Mouse (Mus musculus): ENCODE results near the gene Baz1b. TPM values are rescaled to one million over a fixed set of nuclear protein-coding genes. Genes with fewer than 3 reads are reported as not detected.

Gene Baz1b
- polyA plus RNA-seq, 1 experiment from 2014 or later = 28.5 TPM

GRCm38 (mm10) chr5:135251079-135251454, 64.0 kb downstream of the Baz1b start, which contains the start of gene Fzd9:
Gene Fzd9 (minus strand): TSS chr5:135251230.
- no peaks in the 10 kb centered on the region for H3K9me3 ChIP-seq (replicated peaks; ENCODE audit: control insufficient read depth, low read length)
- peak within 1 kb of the TSS; percentile 60 for H3K4me3 ChIP-seq (replicated peaks; ENCODE audit: low read length)
- H3K4me1 ChIP-seq (ENCODE audit: control insufficient read depth, insufficient read depth, low read length) = peaks cover 17% of the 10 kb centered on the region
- WGBS = under 1% methylated on average over 51 of the region's 51 CpGs
- peaks cover 4% of the 10 kb centered on the region; the same call in 1 of the 2 replicates for H3K36me3 ChIP-seq (ENCODE audit: control insufficient read depth, insufficient read depth, low read length)
- ATAC-seq (ENCODE audit: insufficient read depth, low FRiP score) = peak; percentile 93
- H3K27ac ChIP-seq (ENCODE audit: low read length) = no peak within 1 kb of the TSS
- H3K9ac ChIP-seq (ENCODE audit: low read length) = peak within 1 kb of the TSS; percentile 65
- peak within 1 kb of the TSS; percentile 99 for H3K4me2 ChIP-seq (ENCODE audit: low read depth, low read length)
- peaks cover 21% of the 10 kb centered on the region for H3K27me3 ChIP-seq (ENCODE audit: control insufficient read depth, insufficient read depth, low read length)

- Histone ChIP-seq H3K27me3 (ENCODE audit: control insufficient read depth, insufficient read depth, low read length) (peaks cover 19% of the 10 kb centered on the region), H3K9me3 (replicated peaks; ENCODE audit: control insufficient read depth, low read length) (no peaks in the 10 kb centered on the region), H3K4me1 (ENCODE audit: control insufficient read depth, insufficient read depth, low read length) (peaks cover 22% of the 10 kb centered on the region), H3K27ac (ENCODE audit: low read length) (no peak overlapping the region), H3K36me3 (ENCODE audit: control insufficient read depth, insufficient read depth, low read length) (no peaks in the 10 kb centered on the region), H3K9ac (ENCODE audit: low read length) (peak overlapping the region; percentile 43; the same call in 1 of the 2 replicates), H3K4me2 (ENCODE audit: low read depth, low read length) (no peak overlapping the region), H3K4me3 (replicated peaks; ENCODE audit: low read length) (no peak overlapping the region)
- no peak for ATAC-seq (ENCODE audit: insufficient read depth, low FRiP score)
- 19% methylated on average over 12 of the region's 12 CpGs for WGBS
Observed at GRCm38 (mm10) chr5:135253741-135254401, 66.8 kb downstream of the Baz1b start.

- no peaks in the 10 kb centered on the region for H3K36me3 ChIP-seq (ENCODE audit: control insufficient read depth, insufficient read depth, low read length)
- H3K27ac ChIP-seq (ENCODE audit: low read length) = no peak overlapping the region
- no peaks in the 10 kb centered on the region for H3K9me3 ChIP-seq (replicated peaks; ENCODE audit: control insufficient read depth, low read length)
- ATAC-seq (ENCODE audit: insufficient read depth, low FRiP score) = no peak
- peaks cover 14% of the 10 kb centered on the region for H3K4me1 ChIP-seq (ENCODE audit: control insufficient read depth, insufficient read depth, low read length)
- H3K27me3 ChIP-seq (ENCODE audit: control insufficient read depth, insufficient read depth, low read length) = no peaks in the 10 kb centered on the region
- no peak overlapping the region for H3K9ac ChIP-seq (ENCODE audit: low read length)
- H3K4me2 ChIP-seq (ENCODE audit: low read depth, low read length) = no peak overlapping the region
- 79% methylated on average over 3 of the region's 3 CpGs for WGBS
- H3K4me3 ChIP-seq (replicated peaks; ENCODE audit: low read length) = no peak overlapping the region
Observed at GRCm38 (mm10) chr5:135256166-135256565, 69.1 kb downstream of the Baz1b start.

GRCm38 (mm10) chr5:135257559-135257958, 70.5 kb downstream of the Baz1b start:
- H3K9ac ChIP-seq (ENCODE audit: low read length) = no peak overlapping the region
- ATAC-seq (ENCODE audit: insufficient read depth, low FRiP score) = no peak
- no peaks in the 10 kb centered on the region for H3K27me3 ChIP-seq (ENCODE audit: control insufficient read depth, insufficient read depth, low read length)
- H3K9me3 ChIP-seq (replicated peaks; ENCODE audit: control insufficient read depth, low read length) = no peaks in the 10 kb centered on the region
- no peak overlapping the region for H3K4me3 ChIP-seq (replicated peaks; ENCODE audit: low read length)
- peaks cover 10% of the 10 kb centered on the region for H3K4me1 ChIP-seq (ENCODE audit: control insufficient read depth, insufficient read depth, low read length)
- no peak overlapping the region for H3K27ac ChIP-seq (ENCODE audit: low read length)
- 84% methylated on average over 12 of the region's 12 CpGs for WGBS
- no peak overlapping the region for H3K4me2 ChIP-seq (ENCODE audit: low read depth, low read length)
- H3K36me3 ChIP-seq (ENCODE audit: control insufficient read depth, insufficient read depth, low read length) = no peaks in the 10 kb centered on the region

- 27% methylated on average over 30 of the region's 30 CpGs for WGBS
- peak overlapping the region; percentile 36 for H3K4me3 ChIP-seq (replicated peaks; ENCODE audit: low read length)
- peak overlapping the region; percentile 53 for H3K4me2 ChIP-seq (ENCODE audit: low read depth, low read length)
- peak overlapping the region; percentile 78 for H3K27ac ChIP-seq (ENCODE audit: low read length)
- H3K9me3 ChIP-seq (replicated peaks; ENCODE audit: control insufficient read depth, low read length) = no peaks in the 10 kb centered on the region
- peaks cover 12% of the 10 kb centered on the region for H3K4me1 ChIP-seq (ENCODE audit: control insufficient read depth, insufficient read depth, low read length)
- no peaks in the 10 kb centered on the region for H3K36me3 ChIP-seq (ENCODE audit: control insufficient read depth, insufficient read depth, low read length)
- H3K27me3 ChIP-seq (ENCODE audit: control insufficient read depth, insufficient read depth, low read length) = no peaks in the 10 kb centered on the region
- no peak for ATAC-seq (ENCODE audit: insufficient read depth, low FRiP score)
- peak overlapping the region; percentile 71 for H3K9ac ChIP-seq (ENCODE audit: low read length)
Observed at GRCm38 (mm10) chr5:135258280-135259150, 71.5 kb downstream of the Baz1b start.

- ATAC-seq (ENCODE audit: insufficient read depth, low FRiP score) = peak; percentile 87; the same call in 1 of the 2 replicates
- Histone ChIP-seq H3K9me3 (replicated peaks; ENCODE audit: control insufficient read depth, low read length) (no peaks in the 10 kb centered on the region), H3K27ac (ENCODE audit: low read length) (peak overlapping the region; percentile 42), H3K4me3 (replicated peaks; ENCODE audit: low read length) (no peak overlapping the region), H3K36me3 (ENCODE audit: control insufficient read depth, insufficient read depth, low read length) (no peaks in the 10 kb centered on the region), H3K9ac (ENCODE audit: low read length) (peak overlapping the region; percentile 17), H3K4me1 (ENCODE audit: control insufficient read depth, insufficient read depth, low read length) (peaks cover 13% of the 10 kb centered on the region), H3K27me3 (ENCODE audit: control insufficient read depth, insufficient read depth, low read length) (no peaks in the 10 kb centered on the region), H3K4me2 (ENCODE audit: low read depth, low read length) (peak overlapping the region; percentile 46)
- WGBS = 11% methylated on average over 17 of the region's 17 CpGs
Observed at GRCm38 (mm10) chr5:135263866-135264503, 76.9 kb downstream of the Baz1b start.

- ATAC-seq (ENCODE audit: insufficient read depth, low FRiP score) = no peak
- Histone ChIP-seq H3K4me1 (ENCODE audit: control insufficient read depth, insufficient read depth, low read length) (peaks cover 13% of the 10 kb centered on the region), H3K9ac (ENCODE audit: low read length) (peak overlapping the region; percentile 17; the same call in 1 of the 2 replicates), H3K27me3 (ENCODE audit: control insufficient read depth, insufficient read depth, low read length) (no peaks in the 10 kb centered on the region), H3K36me3 (ENCODE audit: control insufficient read depth, insufficient read depth, low read length) (no peaks in the 10 kb centered on the region), H3K4me2 (ENCODE audit: low read depth, low read length) (peak overlapping the region; percentile 46; the same call in 1 of the 2 replicates), H3K4me3 (replicated peaks; ENCODE audit: low read length) (no peak overlapping the region), H3K27ac (ENCODE audit: low read length) (peak overlapping the region; percentile 42), H3K9me3 (replicated peaks; ENCODE audit: control insufficient read depth, low read length) (no peaks in the 10 kb centered on the region)
- 41% methylated on average over 9 of the region's 9 CpGs for WGBS
Observed at GRCm38 (mm10) chr5:135264548-135264947, 77.5 kb downstream of the Baz1b start.

- H3K4me1 ChIP-seq (ENCODE audit: control insufficient read depth, insufficient read depth, low read length) = peaks cover 3% of the 10 kb centered on the region
- WGBS = 70% methylated on average over 8 of the region's 8 CpGs
- H3K27ac ChIP-seq (ENCODE audit: low read length) = no peak overlapping the region
- no peak overlapping the region for H3K4me3 ChIP-seq (replicated peaks; ENCODE audit: low read length)
- H3K9me3 ChIP-seq (replicated peaks; ENCODE audit: control insufficient read depth, low read length) = no peaks in the 10 kb centered on the region
- no peaks in the 10 kb centered on the region for H3K27me3 ChIP-seq (ENCODE audit: control insufficient read depth, insufficient read depth, low read length)
- H3K9ac ChIP-seq (ENCODE audit: low read length) = no peak overlapping the region
- no peaks in the 10 kb centered on the region for H3K36me3 ChIP-seq (ENCODE audit: control insufficient read depth, insufficient read depth, low read length)
- no peak for ATAC-seq (ENCODE audit: insufficient read depth, low FRiP score)
- H3K4me2 ChIP-seq (ENCODE audit: low read depth, low read length) = no peak overlapping the region
Observed at GRCm38 (mm10) chr5:135269451-135269850, 82.4 kb downstream of the Baz1b start.

All from stomach, embryonic 16.5 days (tissue).